Mouse (Mus musculus) gonadal fat pad, adult 2 months (tissue): ENCODE data around the gene Ccdc47. TPM values are rescaled to one million over a fixed set of nuclear protein-coding genes. Genes with fewer than 3 reads are reported as not detected.

Experiments used
- DNase-seq: peaks from one replicate; pipeline ENCODE4 v3.0.0-alpha.2; 2012; ENCODE audit warnings: low read depth
- polyA plus RNA-seq: library from polyadenylated mRNA; depleted of rRNA; stranded (reverse); fragments of >200 nt; gene quantifications from 2 replicates; pipeline ENCODE4 v1.2.3, GENCODE M21; 2012; rRNA removed

Gene Ccdc47
- polyA plus RNA-seq, 1 experiment = 17.7 TPM

DNA sequence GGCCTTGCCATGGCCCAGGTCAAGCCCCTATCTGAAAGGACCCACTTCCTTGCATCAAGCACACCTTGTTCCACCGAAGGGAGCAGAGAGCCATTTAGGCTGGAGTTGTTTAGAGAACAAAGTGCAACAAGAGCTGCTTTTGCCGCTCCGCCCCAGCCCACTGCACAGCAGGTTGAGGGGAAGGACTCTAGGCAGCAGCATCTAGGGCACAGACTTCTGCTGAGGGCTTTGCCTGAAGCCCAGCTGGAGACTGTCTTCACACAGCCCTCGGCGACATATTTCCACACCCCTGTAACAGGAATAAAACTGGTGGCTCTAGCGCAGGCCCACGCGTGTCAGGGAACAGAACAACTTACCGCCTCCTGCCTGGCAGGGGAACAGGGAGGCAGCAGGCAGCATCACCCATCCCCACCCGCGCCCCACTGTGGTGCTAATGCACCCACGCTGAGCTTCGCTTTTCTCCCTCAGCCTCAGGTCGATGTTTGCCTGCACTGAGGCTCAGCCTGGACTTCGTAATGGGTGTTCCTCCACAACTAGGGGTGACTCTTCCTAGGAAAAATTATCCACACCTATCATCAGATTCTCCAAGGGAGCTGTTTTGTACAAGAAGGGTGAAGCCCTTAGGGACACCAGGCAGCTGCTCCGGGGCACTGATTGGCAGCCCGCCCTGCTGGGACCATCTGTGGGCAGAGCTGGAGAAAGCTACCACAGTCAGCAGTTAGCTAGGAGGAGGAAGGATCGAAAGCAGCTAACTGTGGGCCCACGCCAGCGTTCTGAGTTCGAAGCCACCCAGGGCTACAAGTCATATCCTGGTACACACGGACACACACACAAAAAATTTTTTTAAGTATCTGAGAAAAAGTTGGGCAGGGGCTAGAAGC lies 55.1 kb downstream of the Ccdc47 start, which contains the start of the genes Gm10840 and Limd2:
Gene Gm10840 (plus strand): TSS at position 10 of the 881 bp plus-strand sequence.
Gene Limd2 (minus strand): TSS at position 20 of the 881 bp plus-strand sequence.
- DNase-seq = no peak

DNA sequence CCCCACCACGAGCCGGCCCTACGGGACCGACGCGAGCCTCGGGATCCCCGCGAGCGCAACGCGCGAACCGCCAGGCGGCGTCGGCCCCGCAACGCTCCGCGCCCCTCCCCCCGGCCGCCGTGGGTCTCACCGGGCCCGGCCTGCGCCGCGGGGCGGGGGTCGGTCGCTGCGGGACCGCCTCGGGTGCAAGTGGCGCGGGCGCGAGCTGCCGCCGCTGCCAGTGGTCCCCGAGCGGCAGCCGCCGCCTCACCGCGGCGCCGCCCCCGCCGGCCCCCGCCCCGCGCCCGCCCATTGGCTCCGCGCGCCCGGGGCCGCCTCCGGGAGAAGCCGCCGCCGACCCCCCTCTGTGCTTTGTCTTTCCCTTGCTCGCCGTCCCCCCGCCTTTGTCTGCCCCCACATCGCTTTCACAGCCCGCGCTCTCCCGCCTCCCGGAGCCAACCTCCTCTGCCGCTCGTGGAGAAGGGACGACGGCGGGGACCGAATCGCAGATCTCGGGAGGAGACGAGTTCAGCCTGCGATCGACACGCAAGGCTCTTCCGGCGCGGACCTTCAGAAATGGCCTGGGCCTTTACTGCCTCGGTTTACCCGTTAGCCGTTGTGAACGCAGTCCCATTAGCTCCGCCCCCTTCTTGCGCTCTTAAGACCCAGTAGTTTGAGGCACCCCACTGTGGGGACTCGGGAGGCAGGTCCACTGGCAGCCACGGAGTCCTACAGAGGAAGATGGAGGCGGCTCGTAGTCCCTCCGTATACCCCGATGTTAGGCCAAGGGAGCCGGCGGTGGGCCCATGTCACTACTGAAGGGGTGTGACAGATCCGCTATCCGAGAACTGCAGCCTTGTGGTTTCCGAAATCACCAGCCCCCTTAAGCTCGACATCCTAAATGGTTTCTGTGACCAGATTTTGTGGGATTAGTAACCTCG lies 56.0 kb downstream of the Ccdc47 start:
- DNase-seq = no peak

- no peak for DNase-seq
Observed at GRCm38 (mm10) chr11:106159216-106159920, 56.8 kb downstream of the Ccdc47 start.

DNA sequence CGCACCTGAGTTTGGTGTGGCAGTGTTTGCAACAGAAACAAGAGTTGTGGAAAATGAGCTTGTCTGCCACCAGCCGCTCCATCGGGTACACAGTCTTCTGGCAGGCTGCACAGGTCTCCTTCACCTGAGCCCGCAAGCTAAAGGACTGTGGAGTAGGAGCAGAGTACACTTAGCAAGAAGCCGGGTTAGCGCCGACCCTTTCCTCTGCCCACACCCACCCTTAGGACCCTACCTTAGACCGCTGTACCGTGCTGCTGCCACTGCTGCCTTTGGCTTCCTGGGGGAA lies 57.3 kb downstream of the Ccdc47 start:
- DNase-seq = no peak

GRCm38 (mm10) chr11:106158081-106158929 lies 57.8 kb downstream of the Ccdc47 start:
- no peak for DNase-seq

- no peak for DNase-seq
Observed at GRCm38 (mm10) chr11:106157154-106157553, 59.0 kb downstream of the Ccdc47 start.

- no peak for DNase-seq
Observed at GRCm38 (mm10) chr11:106156257-106156656, 59.9 kb downstream of the Ccdc47 start.

DNA sequence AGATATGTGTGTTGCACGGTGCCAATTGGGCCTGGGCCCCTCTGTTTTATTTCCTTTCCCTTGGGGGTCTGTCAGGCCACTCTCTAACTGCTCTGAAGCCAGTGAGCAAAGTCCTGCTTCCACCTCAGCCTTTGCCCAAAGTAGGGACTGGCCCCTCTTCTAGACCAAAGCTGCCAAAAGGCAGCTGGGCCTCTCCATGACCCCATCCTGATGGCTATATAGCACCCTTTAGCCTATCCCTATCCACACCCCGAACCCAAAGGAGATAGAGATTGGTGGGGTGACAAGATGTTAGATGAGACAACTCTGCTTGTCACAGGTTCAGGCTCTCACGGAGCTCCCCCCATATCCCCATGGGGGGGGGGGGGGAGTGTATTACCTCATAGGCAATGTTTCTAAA lies 60.4 kb downstream of the Ccdc47 start:
- DNase-seq = no peak

- no peak for DNase-seq
Observed at GRCm38 (mm10) chr11:106154770-106155169, 61.4 kb downstream of the Ccdc47 start.

DNA sequence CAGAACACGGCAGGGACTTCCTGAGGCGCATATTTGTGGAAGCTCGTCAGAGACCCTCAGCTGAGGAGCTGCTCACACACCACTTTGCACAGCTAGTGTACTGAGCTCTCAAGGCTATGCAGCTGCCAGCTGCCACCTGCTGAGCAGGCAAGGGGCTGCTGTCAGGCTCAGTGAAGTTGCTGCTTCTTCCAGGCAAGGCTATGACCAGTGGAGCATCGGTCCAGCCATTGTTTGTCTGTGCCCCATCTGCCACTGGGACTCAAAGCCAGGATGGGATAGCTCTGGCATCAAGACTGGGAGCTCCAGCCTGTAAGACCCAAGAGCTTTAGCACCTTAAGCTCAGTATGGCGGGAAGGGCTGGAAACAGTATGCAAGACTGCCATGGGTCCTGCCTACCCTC lies 62.1 kb downstream of the Ccdc47 start:
- DNase-seq = no peak

GRCm38 (mm10) chr11:106152132-106152531 lies 64.0 kb downstream of the Ccdc47 start:
- no peak for DNase-seq

DNA sequence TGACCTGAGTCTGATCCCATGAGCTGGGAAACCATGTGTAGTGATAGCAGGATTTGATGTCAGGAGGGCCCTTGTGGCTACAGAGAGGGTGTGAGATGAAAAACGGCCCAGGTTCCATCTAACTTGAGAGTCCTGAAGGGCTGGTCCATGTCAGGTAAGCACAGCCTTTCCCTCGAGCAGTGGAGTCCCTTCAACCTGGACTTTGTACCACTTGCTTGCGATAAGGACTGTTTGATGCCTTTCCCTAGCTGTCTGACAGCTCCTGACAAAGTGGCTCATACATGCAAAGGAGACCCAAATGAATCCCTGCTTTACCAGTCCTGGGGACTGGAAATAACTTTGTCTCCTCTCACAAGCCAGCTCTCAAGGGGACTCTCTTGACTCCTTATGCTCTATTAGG lies 64.9 kb downstream of the Ccdc47 start:
- no peak for DNase-seq

Other genes with a start within 250 kb of the Ccdc47 start
- 267 and 456 TPM in 2 replicates for gene Ace, start 248.4 kb downstream of the Ccdc47 start, polyA plus RNA-seq
- 0.19 and 0.23 TPM in 2 replicates for gene Ace3, start 221.7 kb downstream of the Ccdc47 start, polyA plus RNA-seq
- 0.05 and 0.11 TPM in 2 replicates for gene Kcnh6, start 208.2 kb downstream of the Ccdc47 start, polyA plus RNA-seq
- 39.8 and 48.9 TPM in 2 replicates for gene Dcaf7, start 179.5 kb downstream of the Ccdc47 start, polyA plus RNA-seq
- gene Taco1, start 150.3 kb downstream of the Ccdc47 start, polyA plus RNA-seq = 11.1 and 11.5 TPM in 2 replicates
- gene Map3k3, start 131.7 kb downstream of the Ccdc47 start, polyA plus RNA-seq = 40.4 and 48.1 TPM in 2 replicates
- gene Gm10840, start 55.5 kb downstream of the Ccdc47 start, polyA plus RNA-seq = 2.0 TPM in 1 of 2 replicates, not detected in the other
- 32.5 and 36.3 TPM in 2 replicates for gene Limd2, start 55.5 kb downstream of the Ccdc47 start, polyA plus RNA-seq
- 35.8 and 38.6 TPM in 2 replicates for gene Strada, start 14.2 kb downstream of the Ccdc47 start, polyA plus RNA-seq
- gene Ddx42, start 582 bp upstream of the Ccdc47 start, polyA plus RNA-seq = 14.3 and 16.8 TPM in 2 replicates
- gene Ftsj3, start 39.7 kb upstream of the Ccdc47 start, polyA plus RNA-seq = 24.3 and 30.3 TPM in 2 replicates
- gene Psmc5, start 39.8 kb upstream of the Ccdc47 start, polyA plus RNA-seq = 64.0 and 70.2 TPM in 2 replicates
- 115 and 116 TPM in 2 replicates for gene Smarcd2, start 56.6 kb upstream of the Ccdc47 start, polyA plus RNA-seq
- gene Tcam1, start 60.3 kb upstream of the Ccdc47 start, polyA plus RNA-seq = 0.45 and 0.61 TPM in 2 replicates
- not detected in 2 replicates for gene Gh, start 85.5 kb upstream of the Ccdc47 start, polyA plus RNA-seq
- 3.2 and 3.8 TPM in 2 replicates for gene Cd79b, start 98.4 kb upstream of the Ccdc47 start, polyA plus RNA-seq
- gene Scn4a, start 136.9 kb upstream of the Ccdc47 start, polyA plus RNA-seq = 0.36 and 0.60 TPM in 2 replicates
- gene Prr29, start 149.1 kb upstream of the Ccdc47 start, polyA plus RNA-seq = 5.3 and 11.3 TPM in 2 replicates
- 27.4 and 41.4 TPM in 2 replicates for gene Icam2, start 171.7 kb upstream of the Ccdc47 start, polyA plus RNA-seq